Mouse (Mus musculus): Measurements from ENCODE around the gene Nipal3. TPM values are rescaled to one million over a fixed set of nuclear protein-coding genes. Genes with fewer than 3 reads are reported as not detected.

Gene Nipal3
- 3.5 TPM in 2 replicates for total RNA-seq (2012; rRNA removed)
- polyA plus RNA-seq (2012; ENCODE audit: insufficient read depth in 1 of 2, insufficient read length in 2 of 2, low read depth in 1 of 2, low replicate concordance in 2 of 2, missing spikeins in 1 of 2): 10 to 100 TPM in 1 of 2 experiments, not detected in 1; 10.4 TPM

DNA sequence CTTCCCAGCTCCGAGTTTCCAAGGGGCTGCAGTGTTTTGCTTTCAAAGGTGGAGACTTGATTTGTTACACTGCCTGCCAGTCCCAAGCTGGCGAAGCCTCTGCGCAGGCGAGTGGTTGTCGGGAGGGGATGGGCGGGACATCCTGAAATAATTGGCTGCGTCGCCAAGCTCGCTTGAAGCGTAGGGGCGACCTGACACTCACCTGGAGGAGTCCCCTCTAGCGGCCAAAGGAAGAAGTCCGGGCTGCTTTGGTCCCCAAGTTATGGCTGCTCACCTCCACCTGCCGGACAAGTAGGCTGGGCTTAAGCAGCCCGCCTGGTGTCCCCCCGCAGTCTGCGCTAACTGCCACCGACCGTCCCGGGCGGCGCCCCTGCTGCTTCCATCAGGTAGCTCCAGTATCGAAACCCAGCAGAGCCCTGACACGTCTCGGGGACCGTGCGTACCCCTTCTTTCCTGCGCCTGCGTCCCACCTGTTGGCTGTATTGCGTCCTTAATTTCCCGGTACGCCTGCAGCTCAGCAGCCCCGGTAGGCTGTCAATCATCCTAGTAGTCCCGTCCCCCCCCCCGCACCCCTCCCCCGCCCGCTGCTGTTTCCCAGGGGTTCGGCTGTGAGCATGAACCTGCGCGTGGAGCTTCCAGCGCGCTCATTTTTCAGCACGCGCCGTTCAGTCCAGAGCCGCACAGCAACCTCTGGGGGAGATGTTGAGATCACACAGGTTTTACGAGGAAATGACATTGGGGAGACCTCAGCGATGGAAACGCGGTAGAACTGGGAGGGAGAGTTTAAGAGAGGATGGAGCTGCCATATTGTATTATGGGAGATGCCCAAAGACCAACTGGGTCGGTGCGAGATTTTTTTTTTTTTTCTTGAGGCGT, at the start of gene Nipal3, which contains the start of gene Stpg1:
TSS of gene Nipal3 (minus strand) at position 518 of the 876 bp plus-strand sequence.
TSS of gene Stpg1 (plus strand) at position 270 of the 876 bp plus-strand sequence.
- H3K9ac ChIP-seq (ENCODE audit: control insufficient read depth, low read depth, low read length, poor library complexity, severe bottlenecking): peak within 1 kb of the TSS; percentile 66
- peaks cover 8 to 29% of the 10 kb centered on the region in 2 experiments for H3K4me1 ChIP-seq (ENCODE audit: control insufficient read depth in 1 of 2, insufficient read depth in 2 of 2, low read length in 2 of 2)
- DNase-seq (ENCODE audit: low read depth, low spot score): peak; percentile 97
- H3K27ac ChIP-seq (ENCODE audit: control insufficient read depth, low read depth, low read length): peak within 1 kb of the TSS; percentile 22
- no peaks in the 10 kb centered on the region; the same call in 1 of the 2 replicates for H3K79me2 ChIP-seq (ENCODE audit: control insufficient read depth, insufficient read depth, low read length, poor library complexity)
- H3K27me3 ChIP-seq (ENCODE audit: control insufficient read depth in 1 of 2, insufficient read depth in 2 of 2, low read length in 2 of 2): no peaks in the 10 kb centered on the region
- H3K36me3 ChIP-seq (ENCODE audit: control insufficient read depth in 1 of 2, insufficient read depth in 2 of 2, low read length in 2 of 2): peaks cover 0 to 11% of the 10 kb centered on the region in 2 experiments; a peak in 2 of 4 replicates
- H3K9me3 ChIP-seq (replicated peaks; ENCODE audit: insufficient read depth, low read length): no peaks in the 10 kb centered on the region
- H3K4me3 ChIP-seq (ENCODE audit: control insufficient read depth in 1 of 2, insufficient read depth in 1 of 2, low read depth in 2 of 2, low read length in 2 of 2): peak within 1 kb of the TSS; percentile 58 to 96
- TF ChIP-seq BHLHE40 (IDR thresholded peaks at IDR 0.05; ENCODE audit: borderline replicate concordance, low read depth, low read length): no peak
- TF ChIP-seq ZC3H11A (IDR thresholded peaks at IDR 0.05; ENCODE audit: low read depth, low read length): no peak
- TF ChIP-seq NELFE (IDR thresholded peaks at IDR 0.05; ENCODE audit: low read depth, low read length): no peak
- no peak for TF ChIP-seq ZKSCAN1 (IDR thresholded peaks at IDR 0.05; ENCODE audit: low read depth, low read length)
- TF ChIP-seq EP300 (IDR thresholded peaks at IDR 0.05; ENCODE audit: low read depth in 1 of 2, low read length in 2 of 2): no peak
- no peak for TF ChIP-seq MAZ (IDR thresholded peaks at IDR 0.05; ENCODE audit: low read depth, low read length)
- no peak for TF ChIP-seq USF1 (IDR thresholded peaks at IDR 0.05; ENCODE audit: low read depth, low read length)
- TF ChIP-seq TBP (IDR thresholded peaks at IDR 0.05; ENCODE audit: low read depth, low read length): no peak
- TF ChIP-seq UBTF (IDR thresholded peaks at IDR 0.05; ENCODE audit: borderline replicate concordance, insufficient read depth, low read depth, low read length): no peak
- TF ChIP-seq POLR2A (IDR thresholded peaks at IDR 0.05; ENCODE audit: control insufficient read depth in 1 of 2, insufficient read depth in 1 of 2, low read depth in 1 of 2, low read length in 2 of 2, poor library complexity in 1 of 2): no peak
- 0 out of 2 replicates have a peak, but pooled peaks have one; percentile 4 for TF ChIP-seq ETS1 (IDR thresholded peaks at IDR 0.05; ENCODE audit: low read depth, low read length)
- TF ChIP-seq MYB (IDR thresholded peaks at IDR 0.05; ENCODE audit: low read depth, low read length): no peak
- no peak for TF ChIP-seq GATA1 (IDR thresholded peaks at IDR 0.05; ENCODE audit: low read depth, low read length)
- TF ChIP-seq E2F4 (IDR thresholded peaks at IDR 0.05; ENCODE audit: borderline replicate concordance, low read depth, low read length): no peak
- TF ChIP-seq GABPA (IDR thresholded peaks at IDR 0.05; ENCODE audit: low read depth, low read length): no peak
- no peak; the same call in 1 of the 2 replicates for TF ChIP-seq KAT2A (conservative IDR thresholded peaks at IDR 0.05; ENCODE audit: low read depth, low read length)
- TF ChIP-seq RCOR1 (IDR thresholded peaks at IDR 0.05; ENCODE audit: low read depth, low read length): no peak
- peak; percentile 54 to 61 (median 57) for TF ChIP-seq CTCF (IDR thresholded peaks at IDR 0.05 in 2 of 3, conservative IDR thresholded peaks at IDR 0.05 in 1 of 3; ENCODE audit: control insufficient read depth in 1 of 3, insufficient read depth in 1 of 3, low read depth in 2 of 3, low read length in 3 of 3, poor library complexity in 1 of 3, severe bottlenecking in 1 of 3)
- TF ChIP-seq NRF1 (IDR thresholded peaks at IDR 0.05; ENCODE audit: insufficient read depth, low read depth, low read length, poor library complexity, severe bottlenecking): peak; percentile 66
- TF ChIP-seq SIN3A (IDR thresholded peaks at IDR 0.05; ENCODE audit: low read length): peak; percentile 51; the same call in 1 of the 2 replicates
- no peak; the same call in 1 of the 2 replicates for TF ChIP-seq SMC3 (IDR thresholded peaks at IDR 0.05; ENCODE audit: low read depth, low read length)
- no peak for TF ChIP-seq MAFK (IDR thresholded peaks at IDR 0.05; ENCODE audit: borderline replicate concordance, low read depth, low read length)
- TF ChIP-seq MYC (IDR thresholded peaks at IDR 0.05; ENCODE audit: low read depth, low read length): no peak
- TF ChIP-seq MEF2A (IDR thresholded peaks at IDR 0.05; ENCODE audit: extremely low read depth, insufficient replicate concordance, low read depth, low read length, poor library complexity, severe bottlenecking): no peak
- no peak for TF ChIP-seq POLR2AphosphoS5 (IDR thresholded peaks at IDR 0.05; ENCODE audit: borderline replicate concordance, low read depth, low read length)
- TF ChIP-seq JUND (IDR thresholded peaks at IDR 0.05; ENCODE audit: low read depth, low read length): no peak
- TF ChIP-seq CHD2 (IDR thresholded peaks at IDR 0.05; ENCODE audit: low read length): peak; percentile 69
- peak; percentile 81 for TF ChIP-seq HCFC1 (IDR thresholded peaks at IDR 0.05; ENCODE audit: low read depth, low read length)
- TF ChIP-seq MAX (IDR thresholded peaks at IDR 0.05; ENCODE audit: low read length): no peak
- no peak for TF ChIP-seq USF2 (IDR thresholded peaks at IDR 0.05; ENCODE audit: borderline replicate concordance in 1 of 2, insufficient read depth in 1 of 2, low read depth in 1 of 2, low read length in 2 of 2)
- TF ChIP-seq POLR2AphosphoS2 (IDR thresholded peaks at IDR 0.05; ENCODE audit: low read length): no peak
- no peak for TF ChIP-seq MXI1 (IDR thresholded peaks at IDR 0.05; ENCODE audit: low read depth, low read length)
- peak; percentile 44 for TF ChIP-seq ELF1 (IDR thresholded peaks at IDR 0.05; ENCODE audit: low read depth, low read length)
- no peak for TF ChIP-seq ZMIZ1 (IDR thresholded peaks at IDR 0.05; ENCODE audit: low read depth, low read length)
- TF ChIP-seq RAD21 (IDR thresholded peaks at IDR 0.05; ENCODE audit: low read depth, low read length): no peak
